Mouse (Mus musculus) 416B (cell line): ENCODE results near the gene Fam81a.

Experiments used
- DNase-seq: peaks from one replicate; pipeline ENCODE4 v3.0.0; 2011; ENCODE audit warnings: low read depth

Gene Fam81a

GRCm38 (mm10) chr9:70142460-70142859, at the start of gene Fam81a:
Gene Fam81a, minus strand, starts transcription at chr9:70142560.
- DNase-seq: no peak

- no peak for DNase-seq
Measured at GRCm38 (mm10) chr9:70182639-70183038, 40.3 kb upstream of the Fam81a start.

DNA sequence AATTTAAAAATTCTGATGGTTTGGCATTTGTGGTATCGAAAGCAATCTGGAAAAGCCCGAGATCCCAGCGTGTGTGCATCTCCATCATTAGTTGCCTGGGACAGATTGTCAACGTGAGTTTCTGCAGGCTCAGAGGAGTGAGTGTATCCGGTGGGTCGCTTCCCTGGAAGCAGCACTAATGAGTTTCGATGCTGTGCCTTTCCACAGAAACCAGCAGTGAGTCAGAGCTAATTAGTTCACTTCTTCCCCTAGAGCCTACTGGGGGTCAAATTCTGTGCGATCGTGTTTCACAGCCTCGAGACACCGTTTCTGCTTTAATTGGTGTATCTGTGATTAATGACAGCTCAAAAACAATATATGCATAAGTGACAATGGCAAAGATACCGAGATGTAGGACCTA, 39.4 kb upstream of the Fam81a start:
- DNase-seq: no peak

- DNase-seq: no peak
Measured at GRCm38 (mm10) chr9:70176291-70176690, 33.9 kb upstream of the Fam81a start.

- no peak for DNase-seq
Measured at GRCm38 (mm10) chr9:70174896-70175295, 32.5 kb upstream of the Fam81a start.

- peak; percentile 19 for DNase-seq
Measured at GRCm38 (mm10) chr9:70174291-70174848, 32.0 kb upstream of the Fam81a start.

DNA sequence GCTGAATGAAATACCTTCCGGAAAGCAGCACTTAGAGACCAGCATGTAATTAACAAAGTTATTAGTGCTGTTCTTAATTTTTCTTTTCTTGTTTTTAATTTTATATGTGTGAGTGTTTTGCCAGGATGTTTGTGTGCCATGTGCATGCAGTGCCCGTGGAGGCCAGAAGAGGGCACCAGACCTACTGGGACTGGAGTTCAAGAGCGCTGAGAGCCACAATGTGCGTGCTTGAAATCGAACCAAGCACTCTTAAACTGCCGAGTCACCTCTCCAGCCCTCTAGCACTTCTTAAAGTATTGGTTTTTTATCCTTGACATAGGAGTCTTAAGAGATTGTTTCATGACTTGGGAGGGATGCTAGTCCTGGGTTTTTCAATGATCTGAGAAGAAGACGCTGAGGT, 26.6 kb upstream of the Fam81a start:
- DNase-seq: peak; percentile 38

GRCm38 (mm10) chr9:70160071-70160470, 17.7 kb upstream of the Fam81a start:
- DNase-seq: no peak

DNA sequence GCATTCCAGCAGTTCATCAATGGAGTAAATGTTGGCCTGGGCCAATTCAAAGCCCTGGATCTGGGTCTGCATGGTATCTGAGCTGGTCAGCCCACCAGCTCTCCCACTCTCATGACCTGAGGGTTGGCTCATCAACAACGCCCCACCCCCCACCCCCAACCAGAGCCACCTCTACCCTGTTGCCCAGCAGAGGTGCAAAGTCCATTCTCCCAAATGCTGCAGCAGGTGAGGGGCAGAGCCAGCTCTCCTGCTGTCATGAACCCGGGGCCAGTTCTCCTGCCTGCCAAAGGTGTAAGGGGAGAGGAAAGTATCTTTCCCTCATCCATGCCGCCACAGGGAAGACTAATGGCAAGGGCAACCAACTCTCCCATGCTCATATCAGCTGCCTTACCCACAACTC, 5.3 kb upstream of the Fam81a start:
- no peak for DNase-seq

DNA sequence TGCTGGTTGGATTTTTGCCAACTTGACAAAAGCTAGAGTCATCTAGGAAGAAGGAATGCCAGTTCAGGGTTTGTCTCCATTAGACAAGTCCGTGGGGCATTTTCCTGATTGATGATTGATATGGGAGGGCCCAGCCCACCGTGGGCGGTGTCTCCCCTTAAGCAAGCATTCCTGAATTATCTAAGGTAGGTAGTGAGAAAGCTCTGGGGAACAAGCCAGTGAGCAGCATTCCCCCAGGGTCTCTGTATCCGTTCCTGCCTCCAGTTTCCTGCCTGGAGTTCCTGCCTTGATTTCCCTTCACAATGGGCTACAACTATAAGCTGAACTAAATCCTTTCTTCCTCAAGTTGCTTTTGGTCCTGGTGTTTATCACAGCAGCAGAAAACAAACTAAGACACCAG, 3.1 kb upstream of the Fam81a start:
- DNase-seq: no peak

- no peak for DNase-seq
Measured at GRCm38 (mm10) chr9:70143326-70143725, 966 bp upstream of the Fam81a start.

GRCm38 (mm10) chr9:70141885-70142326, 454 bp downstream of the Fam81a start:
- no peak for DNase-seq

- no peak for DNase-seq
Measured at GRCm38 (mm10) chr9:70140871-70141796, 1.2 kb downstream of the Fam81a start.

GRCm38 (mm10) chr9:70140340-70140739, 2.0 kb downstream of the Fam81a start:
- no peak for DNase-seq

- no peak for DNase-seq
Measured at GRCm38 (mm10) chr9:70139331-70139885, 3.0 kb downstream of the Fam81a start.

GRCm38 (mm10) chr9:70138511-70138910, 3.8 kb downstream of the Fam81a start:
- no peak for DNase-seq

DNA sequence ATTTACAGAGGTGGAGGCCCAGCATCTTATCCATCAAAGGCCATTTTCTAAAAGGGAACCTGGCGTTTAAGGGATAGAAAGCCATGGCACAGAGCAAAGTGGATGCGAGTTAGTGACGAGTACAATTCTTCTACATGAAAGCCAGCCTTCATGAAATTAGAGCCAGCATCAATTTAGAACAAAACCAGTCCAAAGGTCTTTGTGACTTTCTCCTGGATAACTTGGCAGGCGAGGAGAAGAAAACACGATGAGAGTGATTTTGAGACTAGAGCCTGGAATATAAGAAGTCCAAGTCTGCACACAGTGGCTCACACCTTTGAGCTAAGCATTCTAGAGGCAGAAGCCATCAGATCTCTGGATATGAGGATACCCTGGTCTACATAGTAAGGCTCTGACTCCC, 4.4 kb downstream of the Fam81a start:
- DNase-seq: no peak

GRCm38 (mm10) chr9:70135186-70135585, 7.2 kb downstream of the Fam81a start:
- no peak for DNase-seq

DNA sequence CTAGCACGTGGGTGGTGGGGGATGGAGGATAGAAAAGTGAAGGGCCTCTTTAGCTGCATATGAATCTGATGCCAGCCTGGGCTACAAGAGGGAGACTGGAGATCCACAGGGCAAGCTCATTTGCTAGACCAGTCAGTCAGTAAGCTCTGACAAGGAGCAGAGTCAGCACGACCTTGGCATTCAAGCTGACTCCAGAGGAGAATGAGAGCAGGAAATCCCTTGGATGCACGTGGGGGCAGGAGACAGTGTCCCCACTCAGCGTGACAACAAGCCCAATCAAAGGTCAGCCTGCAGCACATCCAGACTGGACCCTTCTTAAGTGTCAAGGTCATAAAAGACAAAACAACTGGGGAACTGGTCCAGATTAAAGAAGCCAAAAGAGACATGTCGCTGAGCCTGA, 7.6 kb downstream of the Fam81a start:
- no peak for DNase-seq

DNA sequence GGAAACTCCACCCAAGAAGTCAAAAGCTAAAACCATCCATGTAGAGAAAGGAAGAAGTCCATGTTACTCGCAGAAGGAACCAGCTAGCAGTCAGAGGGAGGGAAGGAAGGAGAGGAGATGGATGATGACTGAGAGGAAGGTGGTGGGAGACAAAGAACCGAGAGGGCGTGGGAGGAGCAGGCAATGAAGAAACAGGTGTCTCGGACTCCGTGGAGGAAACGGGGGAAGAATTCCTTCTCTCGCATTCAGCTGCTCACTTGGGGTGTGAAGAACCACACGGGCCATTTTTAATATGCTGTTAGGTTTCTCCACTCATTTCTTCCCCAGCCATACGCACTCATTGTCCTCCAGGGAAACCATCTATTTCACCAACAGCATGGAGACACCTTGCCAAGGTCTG, 8.1 kb downstream of the Fam81a start:
- DNase-seq: no peak

GRCm38 (mm10) chr9:70130786-70131185, 11.6 kb downstream of the Fam81a start:
- DNase-seq: no peak

GRCm38 (mm10) chr9:70111869-70112286, 30.5 kb downstream of the Fam81a start:
- DNase-seq: no peak

DNA sequence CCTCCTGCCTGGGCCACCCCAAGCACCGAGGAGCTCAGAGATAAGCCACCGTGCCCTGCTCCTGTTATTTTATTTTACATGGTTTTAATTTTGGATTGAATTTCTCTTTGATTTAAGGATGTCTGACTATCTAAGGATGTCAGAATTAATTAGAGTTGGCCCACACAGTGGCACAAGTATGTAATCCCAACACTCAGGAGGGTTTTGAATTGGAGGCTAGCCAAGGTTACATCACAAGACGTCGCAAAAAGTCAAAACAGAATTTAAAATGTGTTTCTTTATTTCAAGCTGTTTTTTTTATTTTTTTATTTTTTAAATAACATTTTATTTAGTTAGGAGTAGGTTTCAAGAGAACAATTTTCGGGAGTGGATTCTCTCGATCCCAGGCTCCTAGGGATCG, 31.5 kb downstream of the Fam81a start:
- no peak for DNase-seq
